Mouse (Mus musculus) midbrain, postnatal 0 days (tissue): ENCODE measurements at regions not wholly inside any gene's neighbourhood (a gene's known extent, or its start where the extent isn't known, plus 50 kb on each side); places are given as distances from the start of the nearest gene placed in this dataset.

ENCODE experiments used
- ATAC-seq: fragments of 200-750 bp; cut with Nextera tagmentation; 2 replicates; pipeline ENCODE4 v1.8.0; 2017; ENCODE audit warnings: moderate number of reproducible peaks, mild to moderate bottlenecking, moderate TSS enrichment, moderate library complexity; ENCODE audit not compliant: low FRiP score
- DNase-seq: peaks from one replicate; pipeline ENCODE4 v3.0.0-alpha.2; 2015; ENCODE audit warnings: low spot score
- H3K27ac ChIP-seq: fragments of 300-500 bp; sonication (generic); 2 replicates; pipeline ENCODE4 v1.5.1; 2014; ENCODE audit warnings: low read depth, mild to moderate bottlenecking, low read length, mixed read lengths
- H3K27me3 ChIP-seq: fragments of 300-500 bp; sonication (generic); 2 replicates; pipeline ENCODE4 v1.6.1; 2014; ENCODE audit warnings: low read length, control low read depth, mixed read lengths; ENCODE audit not compliant: insufficient read depth
- H3K36me3 ChIP-seq: fragments of 300-500 bp; sonication (generic); 2 replicates; pipeline ENCODE4 v1.6.1; 2014; ENCODE audit warnings: low read length, control low read depth, mixed read lengths; ENCODE audit not compliant: insufficient read depth
- H3K4me1 ChIP-seq: fragments of 300-500 bp; sonication (generic); 2 replicates; pipeline ENCODE4 v1.6.1; 2014; ENCODE audit warnings: mild to moderate bottlenecking, control low read depth, antibody characterized with exemption, low read length, mixed read lengths; ENCODE audit not compliant: insufficient read depth
- H3K4me2 ChIP-seq: fragments of 300-500 bp; sonication (generic); 2 replicates; pipeline ENCODE4 v1.6.1; 2014; ENCODE audit warnings: low read depth, mild to moderate bottlenecking, low read length, mixed read lengths; ENCODE audit not compliant: poor library complexity, severe bottlenecking
- H3K4me3 ChIP-seq: fragments of 300-500 bp; sonication (generic); 2 replicates; pipeline ENCODE4 v1.5.1; 2014; ENCODE audit warnings: low read depth, mild to moderate bottlenecking, low read length, moderate library complexity
- H3K9ac ChIP-seq: fragments of 300-500 bp; sonication (generic); replicated peaks from 2 replicates; pipeline ENCODE4 v1.6.1; 2014; ENCODE audit warnings: mild to moderate bottlenecking, low read length, moderate library complexity, mixed read lengths; ENCODE audit not compliant: poor library complexity, severe bottlenecking
- H3K9me3 ChIP-seq: fragments of 300-500 bp; sonication (generic); 2 replicates; pipeline ENCODE4 v1.6.1; 2016; ENCODE audit warnings: low read length, control low read depth
- CTCF ChIP-seq: IDR thresholded peaks from 2 replicates; pipeline ENCODE4 v1.5.1; 2016; ENCODE audit warnings: antibody characterized with exemption, mild to moderate bottlenecking
- WGBS: fragments of 180-500 bp; shearing (Covaris S2); extraction: QIAGEN DNeasy Blood & Tissue Kit; methylation state at CpG from one replicate; pipeline ENCODE4 v1.1.7; 2014; 5-methylcytosine and 5-hydroxymethylcytosine counted together

- H3K4me3 ChIP-seq: no peak overlapping the region
- no peak overlapping the region for H3K4me2 ChIP-seq
- no peaks in the 10 kb centered on the region for H3K27me3 ChIP-seq
- no peaks in the 10 kb centered on the region for H3K9me3 ChIP-seq
- 27% methylated on average over 9 of the region's 9 CpGs for WGBS
- peaks cover 3% of the 10 kb centered on the region; the same call in 1 of the 2 replicates for H3K4me1 ChIP-seq
- H3K27ac ChIP-seq: no peak overlapping the region
- DNase-seq: peak; percentile 62
- H3K9ac ChIP-seq: no peak overlapping the region
- H3K36me3 ChIP-seq: no peaks in the 10 kb centered on the region
- ATAC-seq: peak; percentile 68; the same call in 1 of the 2 replicates
- TF ChIP-seq CTCF: no peak
These were observed 369.0 kb upstream of the Spred2 start for GRCm38 (mm10) chr11:19554947-19555770.

- no peaks in the 10 kb centered on the region for H3K9me3 ChIP-seq
These were observed 363.7 kb upstream of the Spred2 start for GRCm38 (mm10) chr11:19560452-19560851.

GRCm38 (mm10) chr11:19562668-19563067 lies 361.5 kb upstream of the Spred2 start:
- Histone ChIP-seq H3K9me3 (no peaks in the 10 kb centered on the region), H3K27me3 (no peaks in the 10 kb centered on the region), H3K27ac (no peak overlapping the region), H3K36me3 (no peaks in the 10 kb centered on the region), H3K4me1 (no peaks in the 10 kb centered on the region), H3K4me2 (no peak overlapping the region), H3K4me3 (no peak overlapping the region), H3K9ac (no peak overlapping the region)
- DNase-seq: no peak
- TF ChIP-seq CTCF: no peak
- ATAC-seq: no peak
- WGBS: 96% methylated on average over 4 of the region's 4 CpGs

More at GRCm38 (mm10) chr11:19560452-19560851, 363.7 kb upstream of the Spred2 start:
- no peaks in the 10 kb centered on the region for H3K36me3 ChIP-seq
- H3K4me2 ChIP-seq: no peak overlapping the region
- ATAC-seq (no peak), DNase-seq (peak; percentile 53)
- 76% methylated on average over 7 of the region's 7 CpGs for WGBS
- no peaks in the 10 kb centered on the region; the same call in 1 of the 2 replicates for H3K4me1 ChIP-seq
- no peak overlapping the region for H3K27ac ChIP-seq
- no peaks in the 10 kb centered on the region for H3K27me3 ChIP-seq
- TF ChIP-seq CTCF: no peak
- no peak overlapping the region for H3K4me3 ChIP-seq
- no peak overlapping the region for H3K9ac ChIP-seq

GRCm38 (mm10) chr11:19585228-19585627 lies 338.9 kb upstream of the Spred2 start:
- H3K4me3 ChIP-seq: no peak overlapping the region
- no peaks in the 10 kb centered on the region for H3K27me3 ChIP-seq
- DNase-seq (no peak), ATAC-seq (no peak)
- TF ChIP-seq CTCF: no peak
- H3K9me3 ChIP-seq: no peaks in the 10 kb centered on the region
- H3K36me3 ChIP-seq: no peaks in the 10 kb centered on the region
- H3K4me2 ChIP-seq: no peak overlapping the region
- WGBS: 86% methylated on average over 7 of the region's 7 CpGs
- H3K27ac ChIP-seq: no peak overlapping the region
- H3K9ac ChIP-seq: no peak overlapping the region
- no peaks in the 10 kb centered on the region for H3K4me1 ChIP-seq

- H3K4me2 ChIP-seq: no peak overlapping the region
- H3K9ac ChIP-seq: no peak overlapping the region
- TF ChIP-seq CTCF: no peak
- no peaks in the 10 kb centered on the region for H3K36me3 ChIP-seq
- H3K27ac ChIP-seq: no peak overlapping the region
- no peaks in the 10 kb centered on the region for H3K9me3 ChIP-seq
- DNase-seq (no peak), ATAC-seq (no peak)
- no peaks in the 10 kb centered on the region for H3K4me1 ChIP-seq
- H3K4me3 ChIP-seq: no peak overlapping the region
- H3K27me3 ChIP-seq: no peaks in the 10 kb centered on the region
- WGBS: 75% methylated on average over 6 of the region's 6 CpGs
These were observed 331.4 kb upstream of the Spred2 start for GRCm38 (mm10) chr11:19592506-19593355.

- H3K4me1 ChIP-seq: no peaks in the 10 kb centered on the region
- no peak overlapping the region for H3K9ac ChIP-seq
- H3K27me3 ChIP-seq: no peaks in the 10 kb centered on the region
- ATAC-seq (no peak), DNase-seq (no peak)
- H3K36me3 ChIP-seq: no peaks in the 10 kb centered on the region
- no peak for TF ChIP-seq CTCF
- H3K9me3 ChIP-seq: no peaks in the 10 kb centered on the region
- 88% methylated on average over 4 of the region's 4 CpGs for WGBS
- H3K27ac ChIP-seq: no peak overlapping the region
- no peak overlapping the region for H3K4me3 ChIP-seq
- no peak overlapping the region for H3K4me2 ChIP-seq
These were observed 329.1 kb upstream of the Spred2 start for GRCm38 (mm10) chr11:19595107-19595506.
